Mouse (Mus musculus) heart, postnatal 0 days (tissue): ENCODE results near the gene Nudt7.

Experiments used
- CTCF ChIP-seq: IDR thresholded peaks from 2 replicates; pipeline ENCODE4 v1.5.1; 2016; ENCODE audit warnings: antibody characterized with exemption, control low read depth, low read depth
- EP300 ChIP-seq: IDR thresholded peaks from 2 replicates; pipeline ENCODE4 v1.6.1; 2016; ENCODE audit warnings: antibody characterized with exemption, low read depth

- no peak for TF ChIP-seq CTCF
- TF ChIP-seq EP300 = no peak
Measured at GRCm38 (mm10) chr8:114165741-114166140, 32.4 kb downstream of the Nudt7 start.
